Mouse (Mus musculus) lung, postnatal 0 days (tissue): ENCODE measurements around the gene Traf7.

Experiments used
- CTCF ChIP-seq: IDR thresholded peaks from 2 replicates; pipeline ENCODE4 v1.5.1; 2016; ENCODE audit warnings: antibody characterized with exemption, mild to moderate bottlenecking
- EP300 ChIP-seq: IDR thresholded peaks from 2 replicates; pipeline ENCODE4 v1.6.1; 2016; ENCODE audit warnings: antibody characterized with exemption, mild to moderate bottlenecking, control low read depth

- TF ChIP-seq CTCF: no peak
- no peak for TF ChIP-seq EP300
Measured at GRCm38 (mm10) chr17:24481027-24481815, 46.5 kb downstream of the Traf7 start.
